Mouse (Mus musculus) mouse trophoblast stem cell (cell line): ENCODE measurements around the gene Zfp160.
"Not testable (repeated sequence)": the region's sequence is repeated elsewhere in the genome, so short reads cannot be mapped to it uniquely, and the experiment has no call there.

Experiments used
- in situ Hi-C, 2 experiments: fragments of 300-500 bp; cut with MseI, MboI; formaldehyde crosslinking; loops; 2 replicates in 1 of 2; 3 replicates in 1 of 2; pipeline ENCODE4 v1.15.1; 2025

Zfp160 gene

GRCm38 (mm10) chr17:21008382-21009331 is at the start of gene Zfp160:
Zfp160 (plus strand) TSS chr17:21008903.
- in situ Hi-C loops: no loop called here

GRCm38 (mm10) chr17:20960386-20960785 is 48.3 kb upstream of the Zfp160 start:
- in situ Hi-C loops: loop anchor here in 1 of 2 experiments (25.0 kb wide), 1 partner anchor 602 kb away; the partner anchor contains the start of gene Zfp948

GRCm38 (mm10) chr17:20965421-20965820 is 43.3 kb upstream of the Zfp160 start:
- in situ Hi-C loops: loop anchor here in 1 of 2 experiments (25.0 kb wide), 1 partner anchor 597 kb away; the partner anchor contains the start of gene Zfp948

- in situ Hi-C loops: loop anchor here in 1 of 2 experiments (25.0 kb wide), 1 partner anchor 596 kb away; the partner anchor contains the start of gene Zfp948
Measured at GRCm38 (mm10) chr17:20966681-20967080, 42.0 kb upstream of the Zfp160 start.

GRCm38 (mm10) chr17:20993716-20994115 is 15.0 kb upstream of the Zfp160 start:
- in situ Hi-C loops: no loop called here

GRCm38 (mm10) chr17:20996364-20996763 is 12.3 kb upstream of the Zfp160 start, which contains the start of gene Vmn1r233:
Vmn1r233 (minus strand) TSS chr17:20996464.
- in situ Hi-C loops: no loop called here

GRCm38 (mm10) chr17:21009726-21010125 is 1.0 kb downstream of the Zfp160 start:
- in situ Hi-C loops: no loop called here

- in situ Hi-C loops: no loop called here
Measured at GRCm38 (mm10) chr17:21018410-21019080, 9.8 kb downstream of the Zfp160 start.

- in situ Hi-C loops: not testable (repeated sequence)
Measured at GRCm38 (mm10) chr17:21048020-21048419, 39.3 kb downstream of the Zfp160 start.

- in situ Hi-C loops: no loop called here
Measured at GRCm38 (mm10) chr17:21050901-21051300, 42.2 kb downstream of the Zfp160 start.

- in situ Hi-C loops: not testable (repeated sequence)
Measured at GRCm38 (mm10) chr17:21051341-21051740, 42.6 kb downstream of the Zfp160 start.

- in situ Hi-C loops: not testable (repeated sequence)
Measured at GRCm38 (mm10) chr17:21051919-21052318, 43.2 kb downstream of the Zfp160 start.

GRCm38 (mm10) chr17:21053267-21053666 is 44.6 kb downstream of the Zfp160 start:
- in situ Hi-C loops: no loop called here

- in situ Hi-C loops: not testable (repeated sequence)
Measured at GRCm38 (mm10) chr17:21055111-21055510, 46.4 kb downstream of the Zfp160 start.

GRCm38 (mm10) chr17:21065501-21065900 is 56.8 kb downstream of the Zfp160 start:
- in situ Hi-C loops: no loop called here

GRCm38 (mm10) chr17:21067036-21067435 is 58.3 kb downstream of the Zfp160 start:
- in situ Hi-C loops: no loop called here

GRCm38 (mm10) chr17:21069443-21069842 is 60.7 kb downstream of the Zfp160 start:
- in situ Hi-C loops: not testable (repeated sequence)

GRCm38 (mm10) chr17:21070971-21071370 is 62.3 kb downstream of the Zfp160 start:
- in situ Hi-C loops: not testable (repeated sequence)
